ENCODE assay signal across 25 mouse cellular contexts in the genomic region with DNA sequence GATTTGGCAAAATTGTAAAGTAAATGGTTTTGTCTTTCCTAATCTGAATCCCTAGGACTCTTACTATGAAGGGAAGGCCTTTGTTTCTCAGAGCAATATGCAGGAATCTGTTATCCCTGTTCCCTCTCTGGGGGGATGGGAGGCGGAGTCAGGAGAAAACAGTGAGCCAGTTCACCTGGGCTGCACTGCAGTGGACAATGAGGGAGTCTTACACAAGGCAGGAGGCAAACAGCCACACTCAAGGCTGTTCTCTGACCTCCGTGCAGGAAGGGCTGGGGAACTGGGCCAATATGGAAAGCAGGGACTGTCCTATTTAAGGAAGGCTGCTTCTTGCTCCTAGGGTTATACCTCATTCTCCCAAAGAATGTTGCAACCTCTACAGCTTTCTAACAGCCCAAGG.
"Had no signal": no experiment of that assay in that cellular context is flagged by ENCODE, and none has a peak within 500 bp of the region (broad histone marks: within the 10 kb centered on the region; RNA-seq: fewer than 3 reads in every experiment).

No protein-coding gene starts in this region.

- DNase-seq: gastrocnemius, adult 2 months; gastrocnemius, postnatal 10 days; gastrocnemius, postnatal 25 days; heart, postnatal 10 days; heart, postnatal 4 days; kidney, adult 18-20 months; kidney, adult 8-10 months; kidney, postnatal 10 days; kidney, postnatal 25 days; kidney, postnatal 4 days; liver had no signal

- H3K9ac ChIP-seq: heart, embryonic 12.5 days; hindbrain, embryonic 12.5 days; hindbrain, embryonic 14.5 days; intestine, embryonic 15.5 days; limb, embryonic 12.5 days; liver, embryonic 14.5 days had no signal

- H3K9me3 ChIP-seq: heart, embryonic 10.5 days; heart, embryonic 12.5 days; hindbrain, embryonic 10.5 days; hindbrain, embryonic 12.5 days; intestine, embryonic 15.5 days; limb, embryonic 10.5 days; limb, embryonic 12.5 days had no signal

- H3K36me3 ChIP-seq: heart, embryonic 10.5 days; heart, embryonic 12.5 days; hindbrain, embryonic 10.5 days; hindbrain, embryonic 12.5 days; intestine, embryonic 15.5 days; limb, embryonic 10.5 days; limb, embryonic 12.5 days had no signal

- H3K4me3 ChIP-seq: gastrocnemius, adult 2 months; heart, embryonic 10.5 days; heart, embryonic 12.5 days; hindbrain, embryonic 10.5 days; hindbrain, embryonic 12.5 days; intestine, embryonic 15.5 days; layer of hippocampus, adult 2 months; left cerebral cortex, adult 2 months; limb, embryonic 10.5 days; limb, embryonic 12.5 days had no signal

- ATAC-seq: hindbrain, embryonic 16.5 days; inflammation-experienced regulatory T-cells, adult 6 months; intestine, embryonic 15.5 days; intestine, postnatal 0 days had no signal

- H3K27ac ChIP-seq: gastrocnemius, adult 2 months; heart, embryonic 10.5 days; hindbrain, embryonic 10.5 days; hindbrain, embryonic 12.5 days; hindbrain, embryonic 14.5 days; intestine, embryonic 15.5 days; layer of hippocampus, adult 2 months; left cerebral cortex, adult 2 months; limb, embryonic 10.5 days; limb, embryonic 12.5 days; liver, embryonic 14.5 days had no signal
